Mouse (Mus musculus): Measurements from ENCODE around the gene Ebf1. TPM values are rescaled to one million over a fixed set of nuclear protein-coding genes. Genes with fewer than 3 reads are reported as not detected.

Gene Ebf1
- total RNA-seq, 2 experiments from 2014 or later: 36.1 to 53.0 TPM

GRCm38 (mm10) chr11:44702716-44703486 lies 85.8 kb downstream of the Ebf1 start:
- no peak for DNase-seq

- no peak for DNase-seq
These were observed 86.8 kb downstream of the Ebf1 start for GRCm38 (mm10) chr11:44703951-44704350.

- no peak for DNase-seq
These were observed 88.7 kb downstream of the Ebf1 start for GRCm38 (mm10) chr11:44705811-44706210.

- no peak for DNase-seq
These were observed 89.3 kb downstream of the Ebf1 start for GRCm38 (mm10) chr11:44706386-44706785.

GRCm38 (mm10) chr11:44707381-44708289 lies 90.5 kb downstream of the Ebf1 start:
- no peak for DNase-seq

GRCm38 (mm10) chr11:44708290-44708685 lies 91.2 kb downstream of the Ebf1 start:
- DNase-seq: no peak

GRCm38 (mm10) chr11:44709073-44709618 lies 92.0 kb downstream of the Ebf1 start:
- no peak for DNase-seq

GRCm38 (mm10) chr11:44709869-44710460 lies 92.8 kb downstream of the Ebf1 start:
- no peak for DNase-seq

GRCm38 (mm10) chr11:44710861-44711260 lies 93.7 kb downstream of the Ebf1 start:
- no peak for DNase-seq

- DNase-seq: no peak
These were observed 97.1 kb downstream of the Ebf1 start for GRCm38 (mm10) chr11:44714188-44714587.

GRCm38 (mm10) chr11:44715776-44716175 lies 98.7 kb downstream of the Ebf1 start:
- DNase-seq: peak; percentile 15

GRCm38 (mm10) chr11:44716928-44717327 lies 99.8 kb downstream of the Ebf1 start:
- no peak for DNase-seq

GRCm38 (mm10) chr11:44717636-44718035 lies 100.5 kb downstream of the Ebf1 start:
- DNase-seq: no peak

- DNase-seq: no peak
These were observed 104.9 kb downstream of the Ebf1 start for GRCm38 (mm10) chr11:44721976-44722375.

GRCm38 (mm10) chr11:44723950-44724502 lies 106.9 kb downstream of the Ebf1 start:
- DNase-seq: no peak

- DNase-seq: no peak
These were observed 108.6 kb downstream of the Ebf1 start for GRCm38 (mm10) chr11:44725732-44726131.

- no peak for DNase-seq
These were observed 110.3 kb downstream of the Ebf1 start for GRCm38 (mm10) chr11:44727376-44727775.

- DNase-seq: no peak
These were observed 110.7 kb downstream of the Ebf1 start for GRCm38 (mm10) chr11:44727821-44728220.

- no peak for DNase-seq
These were observed 111.2 kb downstream of the Ebf1 start for GRCm38 (mm10) chr11:44728271-44728670.

- no peak for DNase-seq
These were observed 112.8 kb downstream of the Ebf1 start for GRCm38 (mm10) chr11:44729931-44730330.

- DNase-seq: no peak
These were observed 114.6 kb downstream of the Ebf1 start for GRCm38 (mm10) chr11:44731763-44732162.

- no peak for DNase-seq
These were observed 116.2 kb downstream of the Ebf1 start for GRCm38 (mm10) chr11:44733276-44733675.
